Mouse (Mus musculus): ENCODE measurements around the gene Cldn34c2.
"Not testable (repeated sequence)": the region's sequence is repeated elsewhere in the genome, so short reads cannot be mapped to it uniquely, and the experiment has no call there.

Cldn34c2 gene

DNA sequence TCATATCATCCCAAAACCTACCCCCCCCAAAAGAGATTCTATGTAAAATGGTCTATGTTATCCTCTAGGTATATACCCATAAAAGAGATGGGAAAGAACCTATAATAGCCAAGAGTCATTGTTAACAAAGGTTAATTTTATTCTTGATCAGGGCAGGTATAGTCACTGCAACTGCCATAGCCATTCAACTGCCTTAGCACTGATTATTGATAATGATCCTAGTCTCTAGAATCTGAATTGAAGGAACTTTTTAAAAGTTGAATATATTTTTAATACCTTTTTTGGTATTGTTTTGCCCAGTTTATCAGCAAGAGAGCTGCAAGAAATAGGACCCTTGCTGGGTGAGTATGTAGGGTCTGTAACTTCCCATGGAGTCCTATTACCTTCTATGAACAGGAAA, at the start of gene Cldn34c2:
TSS of gene Cldn34c2 (plus strand) at position 301 of the 400 bp plus-strand sequence.
- not testable (repeated sequence) for DNase-seq

DNA sequence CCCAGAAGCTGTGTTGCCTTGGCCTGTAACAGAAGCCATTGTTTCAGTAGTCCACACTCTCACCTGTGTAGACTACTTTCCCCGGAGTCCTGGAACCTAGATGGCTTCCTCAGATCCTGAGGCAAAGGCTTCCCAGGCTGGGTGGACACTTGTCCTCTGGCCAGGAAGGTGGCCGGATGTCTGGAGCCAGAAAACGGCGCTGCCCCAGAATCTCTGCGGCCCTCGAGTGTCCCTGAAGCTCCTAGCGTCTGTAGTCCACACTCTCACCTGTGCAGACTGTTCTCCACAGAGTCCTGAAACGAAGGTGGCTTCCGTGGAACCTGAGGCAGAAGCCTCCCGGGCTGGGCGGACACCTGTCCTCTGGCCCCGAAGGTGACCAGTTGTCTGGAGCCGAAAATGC, 30.1 kb upstream of the Cldn34c2 start:
- DNase-seq: not testable (repeated sequence)

DNA sequence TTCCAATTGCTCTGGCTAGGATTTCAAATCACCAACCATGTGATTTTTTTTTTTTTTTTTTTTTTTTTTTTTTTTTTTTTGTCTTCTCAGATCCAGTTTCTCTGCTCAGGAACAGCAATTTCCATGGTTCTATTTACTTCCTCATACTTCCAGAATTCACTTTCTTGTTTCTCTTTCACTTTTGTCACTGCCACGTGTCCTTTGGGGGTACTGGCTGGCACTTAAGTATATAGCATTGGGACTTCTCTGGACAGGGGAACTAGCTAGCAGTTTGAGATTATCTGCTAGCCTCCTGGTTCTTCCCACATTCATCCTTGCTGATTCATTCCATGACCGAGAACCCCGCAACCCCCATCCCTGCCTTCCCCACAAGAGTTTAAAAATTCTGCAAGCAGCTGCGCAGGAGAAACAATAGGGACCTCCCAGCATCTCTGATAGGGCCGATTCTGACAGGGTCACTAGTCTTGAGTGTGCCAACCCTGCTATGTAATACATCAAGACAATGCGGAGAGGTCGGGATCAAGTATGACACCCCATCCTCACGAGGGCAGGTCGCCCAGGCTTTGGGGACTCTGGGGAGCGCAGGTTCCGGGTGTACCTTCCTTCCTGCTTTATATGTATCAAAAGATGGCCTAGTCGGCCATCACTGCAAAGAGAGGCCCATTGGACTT, 30.8 kb downstream of the Cldn34c2 start:
- DNase-seq: not testable (repeated sequence)
